Mouse (Mus musculus): ENCODE measurements around the gene Acsbg2.

DNA sequence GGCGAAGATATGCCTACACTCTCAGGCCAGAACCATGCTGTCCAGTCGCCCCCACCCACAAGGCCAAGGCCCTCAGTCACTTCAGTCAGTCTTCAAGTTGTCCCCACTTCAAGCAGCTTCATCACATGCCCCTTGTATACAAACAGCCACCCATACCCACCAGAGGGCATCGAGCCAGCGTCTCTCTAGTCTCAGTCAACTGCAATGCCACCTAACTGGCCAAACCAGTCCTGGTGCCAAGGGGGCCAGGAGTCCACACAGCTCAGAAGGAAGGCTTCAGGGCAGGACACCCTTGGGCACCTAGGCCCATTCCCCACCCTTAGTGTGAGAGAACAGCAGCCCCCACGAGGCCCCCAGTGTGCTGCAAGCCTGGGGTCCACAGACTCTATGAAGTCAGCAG is 32.8 kb upstream of the Acsbg2 start:
- TF ChIP-seq CTCF (IDR thresholded peaks at IDR 0.05; ENCODE audit: borderline replicate concordance, insufficient read depth, low read length) (no peak), POLR2A (IDR thresholded peaks at IDR 0.05; ENCODE audit: low read depth, low read length) (no peak)

Measured in embryonic fibroblast, embryonic 13.5 days (primary cell).